Mouse (Mus musculus): ENCODE measurements around the gene Lmln. TPM values are rescaled to one million over a fixed set of nuclear protein-coding genes. Genes with fewer than 3 reads are reported as not detected.

Lmln gene
- polyA plus RNA-seq, 1 experiment from 2014 or later = 1.5 TPM

GRCm38 (mm10) chr16:33080063-33080462, 17.7 kb downstream of the Lmln start:
- Histone ChIP-seq H3K27ac (ENCODE audit: low read depth, low read length) (no peak overlapping the region), H3K9ac (ENCODE audit: low read length) (no peak overlapping the region), H3K4me1 (ENCODE audit: control insufficient read depth, insufficient read depth, low read length) (no peaks in the 10 kb centered on the region), H3K4me3 (ENCODE audit: low read depth, low read length) (no peak overlapping the region), H3K36me3 (ENCODE audit: control insufficient read depth, insufficient read depth, low read length) (peaks cover 32% of the 10 kb centered on the region), H3K27me3 (replicated peaks; ENCODE audit: control insufficient read depth, insufficient read depth, low read length) (no peaks in the 10 kb centered on the region), H3K4me2 (ENCODE audit: low read length) (no peak overlapping the region), H3K9me3 (replicated peaks; ENCODE audit: control insufficient read depth, low read length) (no peaks in the 10 kb centered on the region)
- DNase-seq (ENCODE audit: low spot score) (no peak), ATAC-seq (no peak)
- WGBS = 96% methylated on average over 7 of the region's 7 CpGs

- Histone ChIP-seq H3K9ac (ENCODE audit: low read length) (no peak overlapping the region), H3K36me3 (ENCODE audit: control insufficient read depth, insufficient read depth, low read length) (peaks cover 21% of the 10 kb centered on the region), H3K4me3 (ENCODE audit: low read depth, low read length) (no peak overlapping the region), H3K27ac (ENCODE audit: low read depth, low read length) (no peak overlapping the region), H3K4me2 (ENCODE audit: low read length) (no peak overlapping the region), H3K27me3 (replicated peaks; ENCODE audit: control insufficient read depth, insufficient read depth, low read length) (no peaks in the 10 kb centered on the region), H3K4me1 (ENCODE audit: control insufficient read depth, insufficient read depth, low read length) (no peaks in the 10 kb centered on the region), H3K9me3 (replicated peaks; ENCODE audit: control insufficient read depth, low read length) (no peaks in the 10 kb centered on the region)
- DNase-seq (ENCODE audit: low spot score) = no peak
- ATAC-seq = no peak
- WGBS = 94% methylated on average over 6 of the region's 6 CpGs
Measured at GRCm38 (mm10) chr16:33082951-33083350, 20.6 kb downstream of the Lmln start.

- Histone ChIP-seq H3K27ac (ENCODE audit: low read depth, low read length) (no peak overlapping the region), H3K9ac (ENCODE audit: low read length) (no peak overlapping the region), H3K36me3 (ENCODE audit: control insufficient read depth, insufficient read depth, low read length) (peaks cover 21% of the 10 kb centered on the region), H3K27me3 (replicated peaks; ENCODE audit: control insufficient read depth, insufficient read depth, low read length) (no peaks in the 10 kb centered on the region), H3K4me1 (ENCODE audit: control insufficient read depth, insufficient read depth, low read length) (no peaks in the 10 kb centered on the region), H3K4me3 (ENCODE audit: low read depth, low read length) (no peak overlapping the region), H3K9me3 (replicated peaks; ENCODE audit: control insufficient read depth, low read length) (no peaks in the 10 kb centered on the region), H3K4me2 (ENCODE audit: low read length) (no peak overlapping the region)
- ATAC-seq (no peak), DNase-seq (ENCODE audit: low spot score) (no peak)
- 94% methylated on average over 2 of the region's 2 CpGs for WGBS
Measured at GRCm38 (mm10) chr16:33083996-33084395, 21.7 kb downstream of the Lmln start.

- no peak overlapping the region for H3K27ac ChIP-seq (ENCODE audit: low read depth, low read length)
- 85% methylated on average over 8 of the region's 8 CpGs for WGBS
Measured at GRCm38 (mm10) chr16:33085666-33086065, 23.3 kb downstream of the Lmln start.

GRCm38 (mm10) chr16:33113726-33114125, 51.4 kb downstream of the Lmln start:
- H3K27ac ChIP-seq (ENCODE audit: low read depth, low read length) = no peak overlapping the region
- H3K27me3 ChIP-seq (replicated peaks; ENCODE audit: control insufficient read depth, insufficient read depth, low read length) = no peaks in the 10 kb centered on the region
- ATAC-seq = peak; percentile 32; the same call in 1 of the 2 replicates
- DNase-seq (ENCODE audit: low spot score) = peak; percentile 83
- H3K9me3 ChIP-seq (replicated peaks; ENCODE audit: control insufficient read depth, low read length) = no peaks in the 10 kb centered on the region
- no peak overlapping the region for H3K4me3 ChIP-seq (ENCODE audit: low read depth, low read length)
- H3K36me3 ChIP-seq (ENCODE audit: control insufficient read depth, insufficient read depth, low read length) = peaks cover 22% of the 10 kb centered on the region
- peaks cover 4% of the 10 kb centered on the region; the same call in 1 of the 2 replicates for H3K4me1 ChIP-seq (ENCODE audit: control insufficient read depth, insufficient read depth, low read length)
- no peak overlapping the region for H3K9ac ChIP-seq (ENCODE audit: low read length)
- 8% methylated on average over 4 of the region's 4 CpGs for WGBS
- no peak overlapping the region for H3K4me2 ChIP-seq (ENCODE audit: low read length)

More at GRCm38 (mm10) chr16:33085666-33086065, 23.3 kb downstream of the Lmln start:
- H3K27me3 ChIP-seq (replicated peaks; ENCODE audit: control insufficient read depth, insufficient read depth, low read length) = no peaks in the 10 kb centered on the region
- no peak overlapping the region for H3K4me2 ChIP-seq (ENCODE audit: low read length)
- no peaks in the 10 kb centered on the region for H3K9me3 ChIP-seq (replicated peaks; ENCODE audit: control insufficient read depth, low read length)
- ATAC-seq (no peak), DNase-seq (ENCODE audit: low spot score) (no peak)
- no peak overlapping the region for H3K9ac ChIP-seq (ENCODE audit: low read length)
- no peaks in the 10 kb centered on the region for H3K4me1 ChIP-seq (ENCODE audit: control insufficient read depth, insufficient read depth, low read length)
- H3K36me3 ChIP-seq (ENCODE audit: control insufficient read depth, insufficient read depth, low read length) = peaks cover 33% of the 10 kb centered on the region
- H3K4me3 ChIP-seq (ENCODE audit: low read depth, low read length) = no peak overlapping the region

GRCm38 (mm10) chr16:33123373-33123772, 61.1 kb downstream of the Lmln start:
- ATAC-seq (no peak), DNase-seq (ENCODE audit: low spot score) (no peak)
- H3K4me1 ChIP-seq (ENCODE audit: control insufficient read depth, insufficient read depth, low read length) = no peaks in the 10 kb centered on the region
- H3K36me3 ChIP-seq (ENCODE audit: control insufficient read depth, insufficient read depth, low read length) = peaks cover 17% of the 10 kb centered on the region
- no peak overlapping the region for H3K4me2 ChIP-seq (ENCODE audit: low read length)
- H3K27ac ChIP-seq (ENCODE audit: low read depth, low read length) = no peak overlapping the region
- 86% methylated on average over 8 of the region's 8 CpGs for WGBS
- H3K27me3 ChIP-seq (replicated peaks; ENCODE audit: control insufficient read depth, insufficient read depth, low read length) = no peaks in the 10 kb centered on the region
- H3K9me3 ChIP-seq (replicated peaks; ENCODE audit: control insufficient read depth, low read length) = no peaks in the 10 kb centered on the region
- H3K4me3 ChIP-seq (ENCODE audit: low read depth, low read length) = no peak overlapping the region
- no peak overlapping the region for H3K9ac ChIP-seq (ENCODE audit: low read length)

- H3K27ac ChIP-seq (ENCODE audit: low read depth, low read length) = no peak overlapping the region
- ATAC-seq (no peak), DNase-seq (ENCODE audit: low spot score) (peak; percentile 53)
- no peaks in the 10 kb centered on the region for H3K4me1 ChIP-seq (ENCODE audit: control insufficient read depth, insufficient read depth, low read length)
- H3K9me3 ChIP-seq (replicated peaks; ENCODE audit: control insufficient read depth, low read length) = no peaks in the 10 kb centered on the region
- WGBS = 79% methylated on average over 24 of the region's 24 CpGs
- H3K9ac ChIP-seq (ENCODE audit: low read length) = no peak overlapping the region
- no peaks in the 10 kb centered on the region for H3K27me3 ChIP-seq (replicated peaks; ENCODE audit: control insufficient read depth, insufficient read depth, low read length)
- H3K4me2 ChIP-seq (ENCODE audit: low read length) = no peak overlapping the region
- no peak overlapping the region for H3K4me3 ChIP-seq (ENCODE audit: low read depth, low read length)
- peaks cover 15% of the 10 kb centered on the region for H3K36me3 ChIP-seq (ENCODE audit: control insufficient read depth, insufficient read depth, low read length)
Measured at GRCm38 (mm10) chr16:33123938-33124820, 61.9 kb downstream of the Lmln start.

GRCm38 (mm10) chr16:33127052-33127451, 64.7 kb downstream of the Lmln start:
- no peak overlapping the region for H3K9ac ChIP-seq (ENCODE audit: low read length)
- WGBS = 79% methylated on average over 6 of the region's 6 CpGs
- no peaks in the 10 kb centered on the region for H3K9me3 ChIP-seq (replicated peaks; ENCODE audit: control insufficient read depth, low read length)
- no peak overlapping the region for H3K27ac ChIP-seq (ENCODE audit: low read depth, low read length)
- DNase-seq (ENCODE audit: low spot score) (no peak), ATAC-seq (no peak)
- H3K4me1 ChIP-seq (ENCODE audit: control insufficient read depth, insufficient read depth, low read length) = no peaks in the 10 kb centered on the region
- peaks cover 15% of the 10 kb centered on the region for H3K36me3 ChIP-seq (ENCODE audit: control insufficient read depth, insufficient read depth, low read length)
- no peaks in the 10 kb centered on the region for H3K27me3 ChIP-seq (replicated peaks; ENCODE audit: control insufficient read depth, insufficient read depth, low read length)
- H3K4me3 ChIP-seq (ENCODE audit: low read depth, low read length) = no peak overlapping the region
- H3K4me2 ChIP-seq (ENCODE audit: low read length) = no peak overlapping the region

- H3K27ac ChIP-seq (ENCODE audit: low read depth, low read length) = no peak overlapping the region
- H3K9ac ChIP-seq (ENCODE audit: low read length) = no peak overlapping the region
- no peaks in the 10 kb centered on the region for H3K9me3 ChIP-seq (replicated peaks; ENCODE audit: control insufficient read depth, low read length)
- WGBS = 38% methylated on average over 4 of the region's 4 CpGs
- H3K27me3 ChIP-seq (replicated peaks; ENCODE audit: control insufficient read depth, insufficient read depth, low read length) = no peaks in the 10 kb centered on the region
- ATAC-seq = no peak
- peak; percentile 48 for DNase-seq (ENCODE audit: low spot score)
- H3K36me3 ChIP-seq (ENCODE audit: control insufficient read depth, insufficient read depth, low read length) = 0 out of 2 replicates have a peak, but pooled peaks cover 3% of the 10 kb centered on the region
- no peak overlapping the region for H3K4me2 ChIP-seq (ENCODE audit: low read length)
- H3K4me3 ChIP-seq (ENCODE audit: low read depth, low read length) = no peak overlapping the region
- no peaks in the 10 kb centered on the region for H3K4me1 ChIP-seq (ENCODE audit: control insufficient read depth, insufficient read depth, low read length)
Measured at GRCm38 (mm10) chr16:33130731-33131130, 68.4 kb downstream of the Lmln start.

All from forebrain, embryonic 14.5 days (tissue).